Comparison of ENCODE assay signal across 8 mouse cellular contexts in the genomic region with DNA sequence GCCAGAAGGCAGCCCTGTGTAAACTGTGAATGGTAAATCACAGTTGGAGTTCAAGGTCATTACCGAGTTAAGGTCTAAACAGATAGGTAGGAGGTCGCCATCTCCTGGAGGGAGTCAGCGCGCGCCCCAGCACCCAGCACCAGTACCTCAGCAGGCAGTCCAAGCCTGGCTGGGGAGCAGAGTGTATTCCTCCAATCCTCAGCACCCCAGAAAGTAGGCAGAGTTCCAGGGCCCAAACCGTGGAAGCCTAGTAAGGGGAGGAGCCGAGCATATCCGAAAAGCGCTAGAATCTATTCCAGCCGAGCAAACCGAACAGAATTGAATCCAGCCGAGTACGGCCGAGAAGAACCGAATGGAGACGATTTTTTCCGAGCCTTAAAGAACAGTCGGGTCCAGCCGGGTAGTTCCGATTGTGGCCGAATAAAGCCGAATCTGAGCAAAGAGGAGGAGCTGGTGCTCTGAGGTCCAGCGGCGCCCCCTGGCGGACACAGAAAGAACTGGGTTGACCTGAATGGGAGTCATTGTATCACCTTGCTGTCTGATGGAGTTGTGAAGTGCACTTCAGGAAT. TPM values are rescaled to one million over a fixed set of nuclear protein-coding genes. Genes with fewer than 3 reads are reported as not detected.
A peak's percentile ranks its signal among the peaks of the same experiment; 100 is the strongest.
DNase-seq lines count a peak whose midpoint lies in the region; ATAC-seq lines count a peak whose summit lies in the region.

No protein-coding gene starts in this region.

- peak overlapping the region; percentile 59 for H3K9ac ChIP-seq in lung, embryonic 16.5 days (ENCODE audit: low read length)

- peak overlapping the region; percentile 32 for H3K4me3 ChIP-seq in lung, embryonic 16.5 days (ENCODE audit: low read length)

- no peaks in the 10 kb centered on the region for H3K36me3 ChIP-seq in lung, embryonic 16.5 days (ENCODE audit: control insufficient read depth, insufficient read depth, low read length)

- ATAC-seq in hematopoietic stem cell, adult 5-6 weeks (replicated peaks in 1 of 2; ENCODE audit: insufficient read depth in 1 of 2, low FRiP score in 2 of 2, low TSS enrichment in 1 of 2, low read depth in 1 of 2, poor library complexity in 2 of 2, severe bottlenecking in 2 of 2): peak; percentile 83 to 84
- ATAC-seq in lung, embryonic 16.5 days (ENCODE audit: low read depth): peak; percentile 88

- peak overlapping the region; percentile 53 for H3K4me2 ChIP-seq in lung, embryonic 16.5 days (ENCODE audit: low read depth, low read length)

- no peaks in the 10 kb centered on the region for H3K9me3 ChIP-seq in lung, embryonic 16.5 days (ENCODE audit: control insufficient read depth, low read length)

- peaks cover 41% of the 10 kb centered on the region for H3K4me1 ChIP-seq in lung, embryonic 16.5 days (replicated peaks; ENCODE audit: control insufficient read depth, insufficient read depth, low read length)

- H3K27me3 ChIP-seq in lung, embryonic 16.5 days (ENCODE audit: control insufficient read depth, insufficient read depth, low read depth, low read length): no peaks in the 10 kb centered on the region

- DNase-seq in MEL-GATA-1-ER (ENCODE audit: extremely low read depth, low read depth): peak; percentile 87
- DNase-seq in cerebellum, adult 8-10 months: peak; percentile 100
- peak; percentile 99 for DNase-seq in forelimb bud, embryonic 11.5 days (ENCODE audit: low read depth, low spot score)
- DNase-seq in layer of hippocampus, adult 9-10 months (ENCODE audit: low spot score): peak; percentile 99
- peak; percentile 96 for DNase-seq in ovary, postnatal 10 days (ENCODE audit: low spot score)
- peak; percentile 89 to 96 for DNase-seq in thymus, postnatal 10 days (ENCODE audit: low spot score in 2 of 2)

- peak overlapping the region; percentile 88 for H3K27ac ChIP-seq in lung, embryonic 16.5 days (ENCODE audit: low read length)

- under 1% methylated on average over 25 of the region's 25 CpGs for WGBS in lung, embryonic 16.5 days

RNA-seq across cellular contexts. Expression of gene C1qtnf6, which starts 0.8 kb away (rescaled TPM):
- 1.3 and 2.5 TPM in 2 replicates for total RNA-seq in hematopoietic stem cell, adult 5-6 weeks (2017)
- polyA plus RNA-seq in lung, embryonic 16.5 days (2015; fragmentation: Nextera tagmentation; extraction: Ambion mirVana): 38.1 and 39.5 TPM in 2 replicates

RNA-seq across cellular contexts. Expression of gene Sstr3, which starts 12.5 kb away (rescaled TPM):
- total RNA-seq in hematopoietic stem cell, adult 5-6 weeks (2017): not detected in 2 replicates
- polyA plus RNA-seq in lung, embryonic 16.5 days (2015; fragmentation: Nextera tagmentation; extraction: Ambion mirVana): 0.05 TPM in 1 of 2 replicates, not detected in the other

RNA-seq across cellular contexts. Expression of gene Il2rb, which starts 36.9 kb away (rescaled TPM):
- 2.6 and 2.9 TPM in 2 replicates for total RNA-seq in hematopoietic stem cell, adult 5-6 weeks (2017)
- 0.39 and 1.2 TPM in 2 replicates for polyA plus RNA-seq in lung, embryonic 16.5 days (2015; fragmentation: Nextera tagmentation; extraction: Ambion mirVana)

RNA-seq across cellular contexts. Expression of gene Rac2, which starts 40.6 kb away (rescaled TPM):
- 145 and 153 TPM in 2 replicates for total RNA-seq in hematopoietic stem cell, adult 5-6 weeks (2017)
- polyA plus RNA-seq in lung, embryonic 16.5 days (2015; fragmentation: Nextera tagmentation; extraction: Ambion mirVana): 23.4 and 39.3 TPM in 2 replicates

Comparison
In these comparisons a context has a peak if more than half of its experiments do, and no peak if none do; other contexts are left out.
1. Peak in every context shown above with its lines: DNase-seq, ATAC-seq, H3K4me3 ChIP-seq and H3K27ac ChIP-seq.